Mouse (Mus musculus) midbrain, postnatal 0 days (tissue): ENCODE measurements at regions not wholly inside any gene's neighbourhood (a gene's known extent, or its start where the extent isn't known, plus 50 kb on each side); places are given as distances from the start of the nearest gene placed in this dataset.

Source experiments
- ATAC-seq: fragments of 200-750 bp; cut with Nextera tagmentation; 2 replicates; pipeline ENCODE4 v1.8.0; 2017; ENCODE audit warnings: moderate number of reproducible peaks, mild to moderate bottlenecking, moderate TSS enrichment, moderate library complexity; ENCODE audit not compliant: low FRiP score
- DNase-seq: peaks from one replicate; pipeline ENCODE4 v3.0.0-alpha.2; 2015; ENCODE audit warnings: low spot score
- H3K27ac ChIP-seq: fragments of 300-500 bp; sonication (generic); 2 replicates; pipeline ENCODE4 v1.5.1; 2014; ENCODE audit warnings: low read depth, mild to moderate bottlenecking, low read length, mixed read lengths
- H3K27me3 ChIP-seq: fragments of 300-500 bp; sonication (generic); 2 replicates; pipeline ENCODE4 v1.6.1; 2014; ENCODE audit warnings: low read length, control low read depth, mixed read lengths; ENCODE audit not compliant: insufficient read depth
- H3K36me3 ChIP-seq: fragments of 300-500 bp; sonication (generic); 2 replicates; pipeline ENCODE4 v1.6.1; 2014; ENCODE audit warnings: low read length, control low read depth, mixed read lengths; ENCODE audit not compliant: insufficient read depth
- H3K4me1 ChIP-seq: fragments of 300-500 bp; sonication (generic); 2 replicates; pipeline ENCODE4 v1.6.1; 2014; ENCODE audit warnings: mild to moderate bottlenecking, control low read depth, antibody characterized with exemption, low read length, mixed read lengths; ENCODE audit not compliant: insufficient read depth
- H3K4me2 ChIP-seq: fragments of 300-500 bp; sonication (generic); 2 replicates; pipeline ENCODE4 v1.6.1; 2014; ENCODE audit warnings: low read depth, mild to moderate bottlenecking, low read length, mixed read lengths; ENCODE audit not compliant: poor library complexity, severe bottlenecking
- H3K4me3 ChIP-seq: fragments of 300-500 bp; sonication (generic); 2 replicates; pipeline ENCODE4 v1.5.1; 2014; ENCODE audit warnings: low read depth, mild to moderate bottlenecking, low read length, moderate library complexity
- H3K9ac ChIP-seq: fragments of 300-500 bp; sonication (generic); replicated peaks from 2 replicates; pipeline ENCODE4 v1.6.1; 2014; ENCODE audit warnings: mild to moderate bottlenecking, low read length, moderate library complexity, mixed read lengths; ENCODE audit not compliant: poor library complexity, severe bottlenecking
- H3K9me3 ChIP-seq: fragments of 300-500 bp; sonication (generic); 2 replicates; pipeline ENCODE4 v1.6.1; 2016; ENCODE audit warnings: low read length, control low read depth
- CTCF ChIP-seq: IDR thresholded peaks from 2 replicates; pipeline ENCODE4 v1.5.1; 2016; ENCODE audit warnings: antibody characterized with exemption, mild to moderate bottlenecking
- WGBS: fragments of 180-500 bp; shearing (Covaris S2); extraction: QIAGEN DNeasy Blood & Tissue Kit; methylation state at CpG from one replicate; pipeline ENCODE4 v1.1.7; 2014; 5-methylcytosine and 5-hydroxymethylcytosine counted together

GRCm38 (mm10) chrX:47622881-47623613 is 269.7 kb downstream of the Smarca1 start:
- no peak overlapping the region for H3K27ac ChIP-seq
- ATAC-seq = no peak
- no peaks in the 10 kb centered on the region for H3K4me1 ChIP-seq
- TF ChIP-seq CTCF = no peak
- H3K9ac ChIP-seq = no peak overlapping the region
- no peak for DNase-seq
- no peak overlapping the region for H3K4me2 ChIP-seq
- no peaks in the 10 kb centered on the region for H3K9me3 ChIP-seq
- H3K36me3 ChIP-seq = no peaks in the 10 kb centered on the region
- H3K4me3 ChIP-seq = no peak overlapping the region
- H3K27me3 ChIP-seq = no peaks in the 10 kb centered on the region
- WGBS = 95% methylated on average over 4 of the region's 4 CpGs

DNA sequence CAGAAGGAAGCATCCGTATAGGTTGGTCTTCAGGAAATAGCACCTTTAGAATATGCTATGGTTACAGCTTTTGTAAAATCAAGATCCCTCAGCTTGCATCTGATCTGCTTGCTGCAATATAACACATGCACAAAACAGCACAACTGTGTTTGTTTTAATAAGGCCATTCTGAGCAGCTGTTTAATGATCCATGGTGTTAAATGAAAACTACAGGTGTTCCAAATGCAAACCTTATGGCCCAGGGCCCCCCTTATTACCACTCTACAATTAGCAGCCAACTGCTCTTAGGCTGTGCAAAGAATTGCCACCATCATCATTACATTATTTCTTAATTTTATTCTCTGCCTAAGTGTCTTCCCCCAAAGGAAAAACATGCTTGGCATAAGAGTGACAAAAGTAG is 280.4 kb downstream of the Smarca1 start:
- Histone ChIP-seq H3K27me3 (no peaks in the 10 kb centered on the region), H3K36me3 (no peaks in the 10 kb centered on the region), H3K9me3 (no peaks in the 10 kb centered on the region), H3K9ac (no peak overlapping the region), H3K27ac (no peak overlapping the region), H3K4me2 (no peak overlapping the region), H3K4me1 (no peaks in the 10 kb centered on the region), H3K4me3 (no peak overlapping the region)
- no peak for DNase-seq
- no peak for TF ChIP-seq CTCF
- no peak for ATAC-seq
- WGBS = 91% methylated on average over 1 of the region's 1 CpGs
